Mouse (Mus musculus) intestine, embryonic 16.5 days (tissue): ENCODE data around the gene Havcr1. TPM values are rescaled to one million over a fixed set of nuclear protein-coding genes. Genes with fewer than 3 reads are reported as not detected.

Source experiments
- ATAC-seq: fragments of 200-750 bp; cut with Nextera tagmentation; 2 replicates; pipeline ENCODE4 v1.8.0; 2017; ENCODE audit warnings: moderate TSS enrichment, moderate library complexity
- H3K27ac ChIP-seq: fragments of 300-500 bp; sonication (generic); 2 replicates; pipeline ENCODE4 v1.5.1; 2014; ENCODE audit warnings: mild to moderate bottlenecking, low read length
- H3K27me3 ChIP-seq: fragments of 300-500 bp; sonication (generic); replicated peaks from 2 replicates; pipeline ENCODE4 v1.6.1; 2014; ENCODE audit warnings: low read length, control low read depth, mixed read lengths; ENCODE audit not compliant: control insufficient read depth, insufficient read depth
- H3K36me3 ChIP-seq: fragments of 300-500 bp; sonication (generic); 2 replicates; pipeline ENCODE4 v1.6.1; 2014; ENCODE audit warnings: low read length, control low read depth; ENCODE audit not compliant: control insufficient read depth, insufficient read depth
- H3K4me1 ChIP-seq: fragments of 300-500 bp; sonication (generic); 2 replicates; pipeline ENCODE4 v1.6.1; 2014; ENCODE audit warnings: low read length, control low read depth, mixed read lengths; ENCODE audit not compliant: control insufficient read depth, insufficient read depth
- H3K4me2 ChIP-seq: fragments of 300-500 bp; sonication (generic); 2 replicates; pipeline ENCODE4 v1.6.1; 2014; ENCODE audit warnings: low read depth, low read length, control low read depth
- H3K4me3 ChIP-seq: fragments of 300-500 bp; sonication (generic); 2 replicates; pipeline ENCODE4 v1.5.1; 2014; ENCODE audit warnings: mild to moderate bottlenecking, low read length
- H3K9ac ChIP-seq: fragments of 300-500 bp; sonication (generic); 2 replicates; pipeline ENCODE4 v1.6.1; 2014; ENCODE audit warnings: low read depth, low read length
- H3K9me3 ChIP-seq: fragments of 300-500 bp; sonication (generic); 2 replicates; pipeline ENCODE4 v1.6.1; 2016; ENCODE audit warnings: low read length, control low read depth; ENCODE audit not compliant: control insufficient read depth
- WGBS: fragments of 180-500 bp; shearing (Covaris S2); extraction: QIAGEN DNeasy Blood & Tissue Kit; methylation state at CpG from one replicate; pipeline ENCODE4 v1.1.7; 2014; 5-methylcytosine and 5-hydroxymethylcytosine counted together
- polyA plus RNA-seq: library from polyadenylated mRNA; unstranded; fragments of >200 nt; fragmentation: Nextera tagmentation; extraction: Ambion mirVana; gene quantifications from 2 replicates; pipeline ENCODE4 v1.2.1, GENCODE M21; 2015

Havcr1 gene
- polyA plus RNA-seq, 1 experiment from 2014 or later: not detected

GRCm38 (mm10) chr11:46804440-46804839, 69.6 kb downstream of the Havcr1 start:
- Histone ChIP-seq H3K4me3 (no peak overlapping the region), H3K36me3 (no peaks in the 10 kb centered on the region), H3K9me3 (no peaks in the 10 kb centered on the region), H3K27me3 (no peaks in the 10 kb centered on the region), H3K27ac (no peak overlapping the region), H3K4me2 (no peak overlapping the region), H3K4me1 (no peaks in the 10 kb centered on the region), H3K9ac (no peak overlapping the region)
- no peak for ATAC-seq
- WGBS: 85% methylated on average over 2 of the region's 2 CpGs

GRCm38 (mm10) chr11:46810511-46810910, 75.6 kb downstream of the Havcr1 start, which contains the start of gene Timd4:
TSS of gene Timd4 (plus strand) at chr11:46810800.
- Histone ChIP-seq H3K4me2 (no peak within 1 kb of the TSS), H3K9ac (no peak within 1 kb of the TSS), H3K4me3 (no peak within 1 kb of the TSS), H3K36me3 (no peaks in the 10 kb centered on the region), H3K27ac (no peak within 1 kb of the TSS), H3K9me3 (no peaks in the 10 kb centered on the region), H3K27me3 (no peaks in the 10 kb centered on the region), H3K4me1 (no peaks in the 10 kb centered on the region)
- 84% methylated on average over 5 of the region's 5 CpGs for WGBS
- ATAC-seq: no peak

- WGBS: 81% methylated on average over 5 of the region's 5 CpGs
- H3K9me3 ChIP-seq: no peaks in the 10 kb centered on the region
- ATAC-seq: no peak
- no peak overlapping the region for H3K27ac ChIP-seq
- H3K4me2 ChIP-seq: no peak overlapping the region
- H3K9ac ChIP-seq: no peak overlapping the region
- H3K27me3 ChIP-seq: no peaks in the 10 kb centered on the region
- H3K4me3 ChIP-seq: no peak overlapping the region
- no peaks in the 10 kb centered on the region for H3K36me3 ChIP-seq
- H3K4me1 ChIP-seq: no peaks in the 10 kb centered on the region
Observed at GRCm38 (mm10) chr11:46817692-46818091, 82.8 kb downstream of the Havcr1 start.

GRCm38 (mm10) chr11:46819930-46820329, 85.0 kb downstream of the Havcr1 start:
- Histone ChIP-seq H3K27ac (no peak overlapping the region), H3K9ac (no peak overlapping the region), H3K4me1 (no peaks in the 10 kb centered on the region), H3K4me3 (no peak overlapping the region), H3K27me3 (no peaks in the 10 kb centered on the region), H3K4me2 (no peak overlapping the region), H3K36me3 (no peaks in the 10 kb centered on the region), H3K9me3 (no peaks in the 10 kb centered on the region)
- WGBS: 50% methylated on average over 4 of the region's 4 CpGs
- ATAC-seq: no peak

Other genes with a start within 250 kb of the Havcr1 start
- not detected in 2 replicates for gene Gm12169, start 210.9 kb upstream of the Havcr1 start, polyA plus RNA-seq
- gene BC053393, start 163.5 kb upstream of the Havcr1 start, polyA plus RNA-seq: not detected in 2 replicates
- gene Dppa1, start 105.8 kb upstream of the Havcr1 start, polyA plus RNA-seq: not detected in 2 replicates
- gene Timd2, start 28.0 kb upstream of the Havcr1 start, polyA plus RNA-seq: 1.8 and 2.4 TPM in 2 replicates
- 1.2 and 1.3 TPM in 2 replicates for gene Timd4, start 75.7 kb downstream of the Havcr1 start, polyA plus RNA-seq